Mouse (Mus musculus): ENCODE data around the gene Fscn2.

DNA sequence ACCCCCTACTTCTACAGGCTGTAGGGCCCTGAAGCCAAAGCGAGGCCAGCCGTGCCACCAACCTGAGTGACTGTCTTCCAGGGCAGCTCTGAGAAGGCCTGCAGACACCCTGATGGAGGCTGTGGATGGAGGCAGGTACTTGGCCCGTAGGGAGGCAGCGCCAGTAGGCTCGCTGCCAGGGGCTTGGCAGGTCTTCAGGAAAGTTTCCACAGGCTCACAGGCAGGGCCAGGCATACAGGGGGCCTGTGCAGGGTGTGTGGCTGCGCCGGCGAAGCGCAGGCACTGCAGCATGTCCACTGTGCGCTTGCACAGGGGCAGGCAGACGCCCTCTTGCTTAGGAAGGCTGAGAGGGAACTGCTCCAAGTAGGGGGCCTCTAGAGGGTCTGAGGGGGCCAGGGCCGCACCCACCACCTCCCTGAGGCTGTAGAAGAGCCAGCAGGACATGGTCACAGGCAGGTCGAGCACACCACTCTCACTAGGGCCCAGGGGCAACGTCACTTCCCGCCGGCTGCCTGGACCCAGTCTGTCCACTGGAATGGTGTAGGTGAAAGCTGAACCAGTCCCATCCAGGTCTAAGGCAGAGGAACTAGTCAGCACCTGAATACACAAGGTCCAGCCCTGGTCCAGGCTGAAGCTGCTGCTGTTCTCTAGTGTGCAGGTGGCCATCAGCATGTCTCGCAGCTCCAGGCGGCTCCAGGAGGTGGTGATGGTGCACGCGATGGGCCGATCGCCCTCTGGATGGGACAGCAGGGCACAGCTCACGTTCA, 12.7 kb downstream of the Fscn2 start:
- TF ChIP-seq CTCF (IDR thresholded peaks at IDR 0.05; ENCODE audit: low read depth), result 0 out of 2 replicates have a peak, but pooled peaks have one; percentile 1
- no peak for TF ChIP-seq EP300 (optimal IDR thresholded peaks at IDR 0.05)

Data from stomach, postnatal 0 days (tissue).